Mouse (Mus musculus) cerebellum, adult 11-12 months (tissue): Measurements from ENCODE around the gene Prn.

Experiments used
- DNase-seq: peaks from one replicate; pipeline ENCODE4 v3.0.0; 2022

Gene Prn

GRCm38 (mm10) chr2:131907311-131907710 is 2.4 kb upstream of the Prn start:
- no peak for DNase-seq

GRCm38 (mm10) chr2:131908351-131908861 is 1.4 kb upstream of the Prn start:
- DNase-seq: peak; percentile 24

- peak; percentile 50 for DNase-seq
Measured at GRCm38 (mm10) chr2:131908906-131909305, 851 bp upstream of the Prn start.

GRCm38 (mm10) chr2:131910847-131911246 is 1.1 kb downstream of the Prn start:
- DNase-seq: no peak

GRCm38 (mm10) chr2:131911341-131911740 is 1.6 kb downstream of the Prn start:
- peak; percentile 79 for DNase-seq

- DNase-seq: peak; percentile 20
Measured at GRCm38 (mm10) chr2:131912526-131913258, 2.9 kb downstream of the Prn start.

- DNase-seq: no peak
Measured at GRCm38 (mm10) chr2:131932275-131932902, 22.6 kb downstream of the Prn start.

- no peak for DNase-seq
Measured at GRCm38 (mm10) chr2:131933013-131933412, 23.3 kb downstream of the Prn start.

GRCm38 (mm10) chr2:131933598-131933997 is 23.8 kb downstream of the Prn start:
- no peak for DNase-seq

- no peak for DNase-seq
Measured at GRCm38 (mm10) chr2:131934243-131934642, 24.5 kb downstream of the Prn start.

GRCm38 (mm10) chr2:131935390-131936105 is 25.8 kb downstream of the Prn start:
- no peak for DNase-seq

GRCm38 (mm10) chr2:131936410-131936809 is 26.7 kb downstream of the Prn start:
- no peak for DNase-seq

GRCm38 (mm10) chr2:131939404-131940111 is 29.8 kb downstream of the Prn start:
- peak; percentile 46 for DNase-seq

- DNase-seq: no peak
Measured at GRCm38 (mm10) chr2:131940506-131940905, 30.7 kb downstream of the Prn start.

- no peak for DNase-seq
Measured at GRCm38 (mm10) chr2:131941501-131941900, 31.7 kb downstream of the Prn start.

GRCm38 (mm10) chr2:131944370-131944769 is 34.6 kb downstream of the Prn start:
- no peak for DNase-seq

- DNase-seq: no peak
Measured at GRCm38 (mm10) chr2:131945225-131945624, 35.5 kb downstream of the Prn start.

- no peak for DNase-seq
Measured at GRCm38 (mm10) chr2:131945765-131946164, 36.0 kb downstream of the Prn start.

- no peak for DNase-seq
Measured at GRCm38 (mm10) chr2:131946351-131946750, 36.6 kb downstream of the Prn start.

GRCm38 (mm10) chr2:131948156-131948555 is 38.4 kb downstream of the Prn start:
- no peak for DNase-seq

- no peak for DNase-seq
Measured at GRCm38 (mm10) chr2:131948916-131949639, 39.3 kb downstream of the Prn start.
